Mouse (Mus musculus) layer of hippocampus, postnatal 36 days (tissue): ENCODE data around the gene Ckb. TPM values are rescaled to one million over a fixed set of nuclear protein-coding genes. Genes with fewer than 3 reads are reported as not detected.
A peak's percentile ranks its signal among the peaks of the same experiment; 100 is the strongest.
"Not testable (repeated sequence)": the region's sequence is repeated elsewhere in the genome, so short reads cannot be mapped to it uniquely, and the experiment has no call there.

ENCODE experiments used
- DNase-seq, 2 experiments: peaks; one replicate each; pipeline ENCODE4 v3.0.0; 2022
- total RNA-seq, 2 experiments: library from RNA; stranded (reverse); gene quantifications; 2 replicates each; pipeline ENCODE4 v1.2.3; 2021

Gene Ckb
- total RNA-seq, result 1,000 to 10,000 TPM; 1,201 to 1,207 TPM

- DNase-seq, result peak; percentile 90 to 92
Measured at GRCm38 (mm10) chr12:111672176-111672575, at the start of gene Ckb. Gene Ckb (minus strand): TSS chr12:111672338.

GRCm38 (mm10) chr12:111720222-111720621 lies 48.1 kb upstream of the Ckb start:
- no peak for DNase-seq

- no peak for DNase-seq
Measured at GRCm38 (mm10) chr12:111718656-111719055, 46.5 kb upstream of the Ckb start.

- no peak for DNase-seq
Measured at GRCm38 (mm10) chr12:111716505-111716904, 44.4 kb upstream of the Ckb start.

GRCm38 (mm10) chr12:111713880-111714279 lies 41.7 kb upstream of the Ckb start:
- not testable (repeated sequence) for DNase-seq

- DNase-seq, result peak; percentile 92 to 93
Measured at GRCm38 (mm10) chr12:111713004-111713651, 41.0 kb upstream of the Ckb start, which contains the start of the genes Bag5 and Apopt1. Gene Bag5 (minus strand): TSS chr12:111713257. Gene Apopt1 (plus strand): TSS chr12:111713261.

- no peak for DNase-seq
Measured at GRCm38 (mm10) chr12:111712476-111712875, 40.3 kb upstream of the Ckb start.

- no peak for DNase-seq
Measured at GRCm38 (mm10) chr12:111710091-111710490, 38.0 kb upstream of the Ckb start.

- DNase-seq, result no peak
Measured at GRCm38 (mm10) chr12:111708181-111708580, 36.0 kb upstream of the Ckb start.

- DNase-seq, result no peak
Measured at GRCm38 (mm10) chr12:111705186-111705973, 33.2 kb upstream of the Ckb start.

GRCm38 (mm10) chr12:111704609-111705008 lies 32.5 kb upstream of the Ckb start:
- no peak for DNase-seq

GRCm38 (mm10) chr12:111703301-111703700 lies 31.2 kb upstream of the Ckb start:
- no peak for DNase-seq

GRCm38 (mm10) chr12:111700920-111701458 lies 28.9 kb upstream of the Ckb start:
- no peak for DNase-seq

GRCm38 (mm10) chr12:111699542-111699941 lies 27.4 kb upstream of the Ckb start:
- no peak for DNase-seq

- no peak for DNase-seq
Measured at GRCm38 (mm10) chr12:111698346-111698913, 26.3 kb upstream of the Ckb start.

GRCm38 (mm10) chr12:111697708-111698107 lies 25.6 kb upstream of the Ckb start:
- DNase-seq, result no peak

GRCm38 (mm10) chr12:111696239-111696638 lies 24.1 kb upstream of the Ckb start:
- peak; percentile 67 to 71 for DNase-seq

- DNase-seq, result peak in 1 of 2 experiments; percentile 63
Measured at GRCm38 (mm10) chr12:111694880-111695804, 23.0 kb upstream of the Ckb start.

- DNase-seq, result no peak
Measured at GRCm38 (mm10) chr12:111694271-111694781, 22.2 kb upstream of the Ckb start.

- peak in 1 of 2 experiments; percentile 86 for DNase-seq
Measured at GRCm38 (mm10) chr12:111693341-111694270, 21.5 kb upstream of the Ckb start.
